Mouse (Mus musculus): ENCODE results near the gene Cdk1. TPM values are rescaled to one million over a fixed set of nuclear protein-coding genes. Genes with fewer than 3 reads are reported as not detected.

The Cdk1 gene
- total and polyA plus RNA-seq, 3 experiments: 221 to 768 (median 244) TPM

GRCm38 (mm10) chr10:69352212-69353085 lies at the start of gene Cdk1 (continued):
- TF ChIP-seq NELFE (IDR thresholded peaks at IDR 0.05; ENCODE audit: low read depth, low read length): peak; percentile 96

- H3K9me3 ChIP-seq (replicated peaks; ENCODE audit: low read length): no peaks in the 10 kb centered on the region
- DNase-seq (ENCODE audit: extremely low read depth): no peak
- peaks cover 5% of the 10 kb centered on the region for H3K27me3 ChIP-seq (replicated peaks)
- H3K4me1 ChIP-seq (ENCODE audit: control insufficient read depth in 1 of 2, insufficient read depth in 2 of 2): no peaks in the 10 kb centered on the region
- H3K4me2 ChIP-seq (ENCODE audit: insufficient read depth, low read depth, poor library complexity, severe bottlenecking): no peak overlapping the region
- no peak overlapping the region for H3K9ac ChIP-seq (ENCODE audit: insufficient read depth, low read depth)
- no peaks in the 10 kb centered on the region for H3K79me2 ChIP-seq (replicated peaks; ENCODE audit: control insufficient read depth, extremely low read depth, insufficient read depth, poor library complexity, severe bottlenecking)
- no peak overlapping the region for H3K4me3 ChIP-seq (replicated peaks in 1 of 3; ENCODE audit: low read depth in 2 of 3, low read length in 2 of 3, poor library complexity in 1 of 3)
- no peak overlapping the region for H3K27ac ChIP-seq (ENCODE audit: insufficient read depth, low read depth)
- TF ChIP-seq RAD21 (IDR thresholded peaks at IDR 0.05; ENCODE audit: low read depth, low read length) (no peak), E2F4 (IDR thresholded peaks at IDR 0.05; ENCODE audit: insufficient replicate concordance, low read depth, low read length) (no peak), UBTF (IDR thresholded peaks at IDR 0.05; ENCODE audit: low read depth, low read length) (no peak), CHD1 (IDR thresholded peaks at IDR 0.05; ENCODE audit: low read depth, low read length) (no peak), RCOR1 (conservative IDR thresholded peaks at IDR 0.05; ENCODE audit: low read depth, low read length) (no peak), USF1 (IDR thresholded peaks at IDR 0.05; ENCODE audit: low read depth, low read length) (no peak), MAFK (IDR thresholded peaks at IDR 0.05; ENCODE audit: insufficient replicate concordance, low read length) (no peak), CTCF (conservative IDR thresholded peaks at IDR 0.05 in 1 of 2, IDR thresholded peaks at IDR 0.05 in 1 of 2; ENCODE audit: low read depth in 2 of 2, low read length in 2 of 2) (no peak)
- no peaks in the 10 kb centered on the region for H3K36me3 ChIP-seq (replicated peaks in 1 of 2; ENCODE audit: control insufficient read depth in 1 of 2, insufficient read depth in 1 of 2, low read length in 1 of 2)
- in situ Hi-C loops (cut with MboI; ENCODE audit: low pct_ligation_motif_present, low pct_unique_long_range_greater_than_20kb, low sequenced_read_pairs): no loop called here
- dilution Hi-C loops (cut with MboI; ENCODE audit: extremely low pct_ligation_motif_present, extremely low pct_unique_long_range_greater_than_20kb, low sequenced_read_pairs): no loop called here
These were observed 47.2 kb upstream of the Cdk1 start for GRCm38 (mm10) chr10:69399814-69400385.

- Histone ChIP-seq H3K4me2 (ENCODE audit: insufficient read depth, low read depth, poor library complexity, severe bottlenecking) (no peak within 1 kb of the TSS), H3K27ac (ENCODE audit: insufficient read depth, low read depth) (no peak within 1 kb of the TSS), H3K27me3 (replicated peaks) (peaks cover 5% of the 10 kb centered on the region), H3K9ac (ENCODE audit: insufficient read depth, low read depth) (no peak within 1 kb of the TSS), H3K79me2 (replicated peaks; ENCODE audit: control insufficient read depth, extremely low read depth, insufficient read depth, poor library complexity, severe bottlenecking) (no peaks in the 10 kb centered on the region), H3K9me3 (replicated peaks; ENCODE audit: low read length) (no peaks in the 10 kb centered on the region), H3K4me1 (ENCODE audit: control insufficient read depth in 1 of 2, insufficient read depth in 2 of 2) (no peaks in the 10 kb centered on the region), H3K36me3 (replicated peaks in 1 of 2; ENCODE audit: control insufficient read depth in 1 of 2, insufficient read depth in 1 of 2, low read length in 1 of 2) (no peaks in the 10 kb centered on the region), H3K4me3 (replicated peaks in 1 of 3; ENCODE audit: low read depth in 2 of 3, low read length in 2 of 3, poor library complexity in 1 of 3) (no peak within 1 kb of the TSS)
- dilution Hi-C loops (cut with MboI; ENCODE audit: extremely low pct_ligation_motif_present, extremely low pct_unique_long_range_greater_than_20kb, low sequenced_read_pairs): no loop called here
- in situ Hi-C loops (cut with MboI; ENCODE audit: low pct_ligation_motif_present, low pct_unique_long_range_greater_than_20kb, low sequenced_read_pairs): no loop called here
- no peak for DNase-seq (ENCODE audit: extremely low read depth)
- TF ChIP-seq ZKSCAN1 (IDR thresholded peaks at IDR 0.05; ENCODE audit: borderline replicate concordance, low read depth, low read length) (no peak), JUND (conservative IDR thresholded peaks at IDR 0.05; ENCODE audit: low read depth, low read length) (no peak), SIN3A (IDR thresholded peaks at IDR 0.05; ENCODE audit: low read length) (no peak), MXI1 (IDR thresholded peaks at IDR 0.05; ENCODE audit: low read depth, low read length) (no peak), CHD2 (IDR thresholded peaks at IDR 0.05; ENCODE audit: low read length) (no peak), NELFE (IDR thresholded peaks at IDR 0.05; ENCODE audit: low read depth, low read length) (no peak), MYC (IDR thresholded peaks at IDR 0.05; ENCODE audit: low read depth, low read length) (no peak), MAX (IDR thresholded peaks at IDR 0.05; ENCODE audit: low read length) (no peak), PAX5 (IDR thresholded peaks at IDR 0.05; ENCODE audit: low read length) (no peak), IRF4 (IDR thresholded peaks at IDR 0.05; ENCODE audit: low read depth, low read length) (no peak), USF2 (conservative IDR thresholded peaks at IDR 0.05; ENCODE audit: low read depth, low read length) (no peak), ZMIZ1 (IDR thresholded peaks at IDR 0.05; ENCODE audit: low read depth, low read length) (no peak), ELF1 (IDR thresholded peaks at IDR 0.05; ENCODE audit: low read depth, low read length) (no peak), UBTF (IDR thresholded peaks at IDR 0.05; ENCODE audit: low read depth, low read length) (no peak), GABPA (IDR thresholded peaks at IDR 0.05; ENCODE audit: insufficient replicate concordance, low read depth, low read length) (no peak), CTCF (conservative IDR thresholded peaks at IDR 0.05 in 1 of 2, IDR thresholded peaks at IDR 0.05 in 1 of 2; ENCODE audit: low read depth in 2 of 2, low read length in 2 of 2) (no peak), KAT2A (IDR thresholded peaks at IDR 0.05; ENCODE audit: insufficient replicate concordance, low read length) (no peak), HCFC1 (IDR thresholded peaks at IDR 0.05; ENCODE audit: low read depth, low read length) (no peak), USF1 (IDR thresholded peaks at IDR 0.05; ENCODE audit: low read depth, low read length) (no peak), POLR2A (IDR thresholded peaks at IDR 0.05; ENCODE audit: low read depth, low read length) (no peak)
These were observed 46.2 kb upstream of the Cdk1 start, which contains the start of gene Ank3 for GRCm38 (mm10) chr10:69398763-69399590. Gene Ank3, plus strand, starts transcription at chr10:69398773.
